Mouse (Mus musculus) myocyte (in vitro differentiated cells): ENCODE results near the gene Myh14.

ENCODE experiments used
- MAX ChIP-seq: IDR thresholded peaks from one replicate; pipeline ENCODE4 v1.6.1; 2011; ENCODE audit warnings: low read depth, mild to moderate bottlenecking, control low read depth
- MYOG ChIP-seq, 3 experiments: IDR thresholded peaks; one replicate each; pipeline ENCODE4 v1.6.1; 2011; ENCODE audit warnings: control low read depth in 2 of 3, low read depth in 2 of 3, mild to moderate bottlenecking in 2 of 3; ENCODE audit not compliant: insufficient read length in 2 of 3, control insufficient read depth in 1 of 3, insufficient read depth in 1 of 3
- POLR2A ChIP-seq: IDR thresholded peaks from one replicate; pipeline ENCODE4 v1.6.1; 2011; ENCODE audit warnings: low read depth, mild to moderate bottlenecking, control low read depth, moderate library complexity; ENCODE audit not compliant: insufficient read length
- POLR2AphosphoS2 ChIP-seq: IDR thresholded peaks from one replicate; pipeline ENCODE4 v1.6.1; 2011; ENCODE audit warnings: low read depth, control low read depth; ENCODE audit not compliant: insufficient read length
- REST ChIP-seq: IDR thresholded peaks from one replicate; pipeline ENCODE4 v1.6.1; 2011; ENCODE audit warnings: mild to moderate bottlenecking, control low read depth, moderate library complexity; ENCODE audit not compliant: insufficient read depth, insufficient read length
- USF1 ChIP-seq: IDR thresholded peaks from one replicate; pipeline ENCODE4 v1.6.1; 2011; ENCODE audit warnings: low read depth, mild to moderate bottlenecking, control low read depth, moderate library complexity

DNA sequence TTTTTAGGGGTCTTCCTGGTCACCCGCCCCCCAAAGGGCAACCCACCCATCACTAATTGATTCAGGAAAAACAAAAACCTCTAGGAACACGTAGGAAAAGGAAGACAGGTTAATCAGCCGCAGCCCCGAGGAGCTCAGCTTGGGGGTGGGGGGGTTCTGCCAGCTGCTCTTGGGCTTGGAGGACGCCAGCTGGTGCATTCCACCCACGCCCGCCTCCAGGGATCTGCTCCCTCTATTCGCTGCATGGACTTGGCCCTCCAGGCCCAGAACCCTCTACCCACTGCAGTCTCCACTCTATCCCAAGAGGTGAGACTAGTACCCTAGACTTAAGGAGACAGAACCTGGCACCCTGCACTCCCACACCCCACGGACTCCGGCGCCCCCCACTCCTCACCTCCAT lies 68.2 kb downstream of the Myh14 start:
- TF ChIP-seq MAX (no peak), POLR2A (no peak), USF1 (no peak), REST (no peak), MYOG (IDR thresholded peaks at IDR 0.05; ENCODE audit: control insufficient read depth in 1 of 3, insufficient read depth in 1 of 3, insufficient read length in 2 of 3, low read depth in 2 of 3) (peak in 2 of 3 experiments; percentile 87 to 90), POLR2AphosphoS2 (no peak)
